Mouse (Mus musculus) embryo, embryonic 11 days (tissue): ENCODE results near the gene Sik3.
A peak's percentile ranks its signal among the peaks of the same experiment; 100 is the strongest.

Experiments used
- DNase-seq: peaks from one replicate; pipeline ENCODE4 v3.0.0-alpha.2; 2015

Sik3 gene

DNA sequence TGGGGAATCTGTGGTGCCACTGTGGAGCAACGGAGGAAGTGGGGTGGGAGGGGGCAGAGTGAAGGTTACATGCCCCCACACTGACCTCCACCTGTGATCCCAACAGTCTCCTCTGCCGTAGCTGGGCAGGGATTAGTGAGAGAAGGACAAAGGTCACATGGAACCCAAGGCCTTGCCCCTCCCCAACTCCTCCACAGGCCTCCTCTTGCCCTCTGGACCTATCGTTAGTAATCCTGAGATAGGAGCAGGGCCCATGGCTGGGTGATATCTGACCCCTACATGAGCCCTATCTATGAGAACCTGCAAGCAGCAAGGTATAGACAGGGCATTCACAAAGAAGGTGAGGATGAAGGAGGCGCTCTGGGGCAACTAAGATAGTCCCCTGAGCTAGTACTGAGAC is 223.0 kb downstream of the Sik3 start:
- no peak for DNase-seq

DNA sequence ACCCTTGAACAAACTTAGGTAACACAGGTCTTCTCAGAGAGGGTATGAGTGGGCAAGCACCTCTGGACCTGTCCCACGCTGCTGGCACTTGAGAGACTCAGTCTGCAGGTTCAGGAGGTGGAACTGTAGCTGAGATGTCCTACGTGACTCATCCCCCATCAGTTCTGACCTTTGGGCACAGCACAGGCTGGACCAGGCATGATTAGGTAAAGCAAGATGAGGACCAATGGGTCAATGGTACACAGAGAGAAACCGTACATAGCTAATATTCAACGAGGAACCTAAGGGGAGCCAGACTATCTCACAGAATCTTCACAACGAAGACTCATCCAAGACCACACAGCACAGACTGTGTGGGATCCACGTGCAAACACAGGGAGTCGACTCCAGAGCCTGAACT is 226.2 kb downstream of the Sik3 start:
- no peak for DNase-seq

DNA sequence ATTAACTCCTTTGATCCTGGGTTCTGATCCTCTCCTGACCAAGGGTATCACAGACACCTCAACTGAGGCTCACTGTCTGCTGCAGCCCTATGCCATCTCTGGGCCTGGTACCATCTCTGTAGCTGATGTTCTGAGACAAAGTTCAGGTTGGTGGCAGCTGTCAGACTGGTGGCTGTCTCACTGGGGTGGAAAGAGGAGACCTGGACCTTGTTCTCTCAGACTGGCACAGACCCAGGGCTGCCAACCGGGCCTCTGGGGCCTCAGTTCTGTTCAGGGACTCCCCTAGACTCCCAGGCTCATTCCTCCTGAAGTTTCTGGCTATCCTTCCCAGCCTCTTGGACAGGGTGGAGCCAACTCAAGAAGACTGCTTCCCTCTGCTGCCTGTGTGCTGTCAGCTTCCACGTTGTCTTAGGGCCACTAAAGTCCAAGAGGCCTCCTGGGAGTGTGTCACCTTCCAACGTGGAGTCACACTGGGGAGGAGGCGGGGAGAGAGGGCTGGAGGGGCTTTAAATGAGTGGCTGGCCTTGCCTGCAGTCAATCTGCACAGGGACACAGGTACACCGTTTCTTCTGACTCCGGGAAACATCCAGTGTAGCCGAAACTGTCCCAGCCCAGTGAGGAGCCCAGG is 228.0 kb downstream of the Sik3 start, which contains the start of gene Apoa4:
Apoa4 (plus strand) TSS at position 171 of the 628 bp plus-strand sequence.
- no peak for DNase-seq

DNA sequence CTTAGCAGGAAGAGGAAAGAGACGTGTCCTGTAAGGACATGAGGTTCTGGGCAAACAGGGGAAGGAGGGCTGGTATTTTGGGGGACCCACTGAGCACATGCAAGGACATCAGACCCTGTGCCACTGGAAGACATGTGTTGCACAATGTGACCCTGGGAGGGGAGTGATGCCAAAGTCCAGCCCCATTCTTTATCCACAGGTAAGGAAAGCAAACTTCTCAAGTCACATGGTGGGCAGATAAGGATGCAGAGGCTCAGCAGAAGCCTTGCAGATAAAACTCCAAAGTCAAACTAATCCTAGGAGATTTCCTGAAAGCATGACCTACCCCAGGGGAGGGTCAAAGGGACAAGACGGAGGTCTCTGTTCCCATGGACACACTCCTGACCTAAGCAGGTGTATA is 229.2 kb downstream of the Sik3 start:
- DNase-seq, result no peak

DNA sequence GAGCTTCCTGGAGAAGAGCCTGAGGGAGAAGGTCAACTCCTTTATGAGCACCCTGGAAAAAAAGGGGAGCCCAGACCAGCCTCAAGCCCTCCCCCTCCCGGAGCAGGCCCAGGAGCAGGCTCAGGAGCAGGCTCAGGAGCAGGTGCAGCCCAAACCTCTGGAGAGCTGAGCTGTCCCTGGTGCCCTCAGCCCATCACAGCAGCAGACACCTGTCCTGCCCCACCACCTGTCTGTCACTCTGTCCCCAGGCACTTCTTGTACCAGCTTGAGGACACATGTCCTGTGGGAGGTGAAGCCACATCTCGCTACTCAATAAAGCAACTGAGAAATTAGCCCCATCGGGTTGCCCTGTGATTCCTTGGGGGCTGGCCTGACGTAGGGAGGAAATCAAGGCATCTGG is 230.5 kb downstream of the Sik3 start:
- DNase-seq, result no peak

DNA sequence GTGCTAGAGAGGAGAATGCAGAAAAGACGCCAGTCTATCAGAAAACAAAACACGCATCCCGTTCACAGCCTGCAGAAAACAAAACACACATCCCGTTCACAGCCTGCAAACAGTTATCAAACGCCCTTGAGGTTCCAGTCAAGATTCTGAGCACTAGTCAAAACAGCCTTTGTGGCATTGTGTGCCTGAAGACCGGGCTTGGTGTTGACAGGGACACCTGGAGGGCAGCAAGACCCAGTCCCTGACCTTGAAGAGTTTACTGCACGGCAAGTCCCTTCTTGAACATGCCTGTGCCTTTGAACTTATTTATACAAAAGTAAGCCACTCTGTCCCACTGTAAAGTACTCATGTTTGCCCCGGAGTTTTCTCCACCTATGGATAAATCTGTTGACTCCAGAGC is 231.0 kb downstream of the Sik3 start:
- DNase-seq, result no peak

DNA sequence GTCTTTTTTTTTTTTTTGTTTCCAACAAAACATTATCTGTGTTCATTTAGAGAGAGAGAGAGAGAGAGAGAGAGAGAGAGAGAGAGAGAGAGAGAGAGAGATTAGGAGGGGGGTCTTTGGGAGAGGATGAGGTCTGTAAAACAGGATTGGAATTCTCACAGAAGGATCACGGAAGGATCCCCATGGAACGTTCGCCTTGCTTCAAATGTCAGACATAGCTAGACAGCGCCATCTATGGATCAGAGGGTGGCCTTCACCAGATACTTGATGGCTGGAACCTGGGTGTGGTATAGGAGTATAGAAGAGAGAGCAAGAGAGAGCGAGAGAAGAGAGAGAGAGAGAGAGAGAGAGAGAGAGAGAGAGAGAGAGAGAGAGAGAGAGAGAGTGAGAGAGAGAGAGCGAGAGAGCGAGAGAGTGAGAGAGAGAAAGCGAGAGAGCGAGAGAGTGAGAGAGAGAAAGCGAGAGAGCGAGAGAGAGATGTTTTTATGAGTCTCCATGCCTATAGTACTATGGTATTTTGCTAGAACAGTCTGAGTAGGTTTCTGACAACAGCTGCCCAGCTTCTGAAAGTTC is 234.2 kb downstream of the Sik3 start:
- DNase-seq, result peak; percentile 92

DNA sequence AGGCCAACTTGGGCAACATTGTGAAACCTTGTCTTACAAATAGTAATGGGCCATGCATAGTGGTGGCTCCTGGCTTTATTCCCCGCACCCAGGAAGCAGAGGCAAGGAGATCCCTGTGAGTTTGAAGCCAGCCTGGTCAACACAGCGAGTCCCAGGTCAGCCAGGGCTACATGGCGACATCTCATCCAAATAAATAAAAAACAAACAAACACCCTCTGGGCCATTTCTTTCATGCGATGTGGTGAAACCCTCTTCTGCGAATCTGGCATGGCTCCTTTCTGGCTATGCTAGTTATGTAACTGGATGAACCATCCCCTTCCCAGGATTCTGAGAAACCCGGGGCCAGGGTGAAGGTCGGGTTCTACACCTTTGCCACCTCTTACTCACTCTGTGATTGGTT is 243.6 kb downstream of the Sik3 start:
- DNase-seq, result no peak

DNA sequence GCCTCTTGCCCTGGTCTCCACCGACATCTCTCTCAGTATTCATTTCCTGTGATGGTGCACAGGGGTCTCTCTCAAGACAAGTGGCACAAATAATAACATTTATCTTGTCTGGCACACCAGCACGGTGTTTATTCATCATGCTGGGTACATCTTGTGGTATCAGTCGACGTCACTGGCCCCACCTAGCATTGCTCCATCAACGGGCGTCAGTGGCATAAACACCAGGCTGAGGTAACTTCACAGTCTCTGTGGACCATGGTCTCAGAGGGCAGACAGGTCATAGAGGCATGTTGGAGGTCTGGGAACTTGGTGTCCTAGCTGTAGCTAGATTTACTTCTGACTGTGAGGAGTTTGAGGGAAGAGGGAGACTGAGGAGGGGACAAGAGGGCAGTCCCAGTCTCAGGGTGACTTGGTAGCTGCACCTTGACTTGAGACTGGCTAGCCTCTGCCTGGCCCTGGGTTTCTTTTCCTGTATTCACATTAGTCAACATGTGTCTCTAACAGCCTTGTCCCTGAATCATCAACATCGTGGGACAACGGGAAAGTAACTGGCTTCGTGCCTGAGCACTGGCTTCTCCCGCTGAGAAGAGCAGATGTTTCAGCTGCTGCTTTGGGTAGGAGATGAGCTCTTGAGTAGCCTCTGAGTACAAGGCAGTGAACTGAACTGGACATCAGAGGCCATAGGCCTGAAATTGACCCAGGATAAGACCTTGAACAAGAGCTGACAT is 244.2 kb downstream of the Sik3 start:
- no peak for DNase-seq

DNA sequence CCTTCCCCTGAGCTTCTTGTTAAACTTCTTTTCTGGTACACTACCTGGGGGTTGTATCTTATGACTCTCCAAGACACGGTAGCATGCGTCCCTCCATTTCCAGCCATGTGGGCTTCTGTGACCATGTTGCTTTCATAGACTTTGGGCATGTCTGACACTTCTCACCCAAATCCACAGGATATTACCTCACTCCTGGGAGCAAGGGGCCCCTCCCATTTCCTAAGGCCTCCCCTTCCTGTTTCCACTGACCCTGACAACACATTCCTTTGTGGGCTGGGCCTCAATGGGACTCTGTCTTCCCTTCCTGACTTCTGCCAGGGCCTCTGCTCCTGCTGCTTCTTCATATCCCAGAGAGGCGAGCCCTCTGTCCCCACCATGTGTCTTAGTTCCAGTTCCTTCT is 244.9 kb downstream of the Sik3 start:
- no peak for DNase-seq

DNA sequence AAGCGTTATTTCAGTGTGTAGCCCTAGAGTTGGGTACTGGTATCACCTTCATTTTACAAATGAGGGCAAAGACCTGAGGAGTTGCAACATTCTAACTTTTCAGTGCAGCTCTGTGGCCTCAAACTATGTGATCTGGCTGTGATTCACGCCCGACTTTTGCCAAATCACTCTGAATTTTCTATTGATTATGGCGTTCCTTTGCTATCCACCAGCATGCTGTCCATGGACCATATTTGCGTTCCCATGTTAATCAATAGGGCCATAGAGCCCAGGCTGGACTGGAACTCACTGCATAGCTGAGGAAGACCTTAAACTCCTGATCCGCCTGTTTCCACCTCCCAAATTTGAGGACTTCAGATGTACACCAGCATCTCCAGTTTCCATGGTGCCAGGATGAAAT is 246.5 kb downstream of the Sik3 start:
- DNase-seq, result no peak

DNA sequence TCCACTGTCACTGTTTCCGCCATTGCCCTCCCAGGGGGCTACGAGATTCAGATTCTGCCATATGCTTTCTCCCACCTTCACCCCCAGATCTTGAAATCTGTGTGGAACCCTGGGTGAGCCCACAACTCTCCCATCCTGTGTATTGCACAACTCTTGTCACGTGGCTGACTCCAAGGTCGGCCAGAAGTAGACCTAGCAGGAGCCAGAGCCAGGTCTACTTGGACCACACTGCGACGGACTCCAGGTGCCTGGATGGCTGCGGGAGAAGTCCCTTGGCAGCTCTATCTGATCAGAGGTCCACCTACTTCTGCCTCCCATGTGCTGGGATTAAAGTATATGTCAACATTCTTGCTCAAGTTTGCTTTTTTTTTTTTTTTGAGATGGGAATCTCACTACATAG is 248.5 kb downstream of the Sik3 start:
- no peak for DNase-seq

DNA sequence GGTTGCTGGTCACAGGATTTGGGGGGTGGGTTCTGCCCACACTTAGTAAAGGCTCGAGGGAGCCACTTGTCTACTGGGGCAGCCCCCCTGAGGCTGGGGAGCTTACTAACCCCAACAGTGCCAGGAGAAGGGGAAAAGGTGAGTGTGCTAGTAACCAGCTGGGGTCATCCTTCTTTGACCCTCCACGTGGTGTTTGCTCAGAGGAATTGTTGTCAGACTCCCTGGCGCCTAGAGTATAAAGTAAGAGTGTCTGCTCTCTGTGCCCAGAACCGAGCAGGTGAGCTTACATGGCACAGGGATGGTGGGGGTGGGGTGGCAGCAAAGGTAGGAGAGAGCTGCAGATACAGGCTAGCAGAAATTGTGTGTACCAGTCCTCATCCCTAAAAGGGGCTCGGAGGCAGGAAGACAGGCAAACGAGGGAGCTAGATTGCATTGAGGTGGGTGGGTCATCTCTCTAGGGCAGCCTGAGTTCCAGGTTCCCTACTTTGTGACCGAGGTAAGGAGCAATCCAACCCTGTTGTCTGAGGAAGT is 255.8 kb downstream of the Sik3 start, which contains the start of gene Apoa5:
Apoa5 (plus strand) TSS at position 291 of the 531 bp plus-strand sequence.
- DNase-seq, result no peak

DNA sequence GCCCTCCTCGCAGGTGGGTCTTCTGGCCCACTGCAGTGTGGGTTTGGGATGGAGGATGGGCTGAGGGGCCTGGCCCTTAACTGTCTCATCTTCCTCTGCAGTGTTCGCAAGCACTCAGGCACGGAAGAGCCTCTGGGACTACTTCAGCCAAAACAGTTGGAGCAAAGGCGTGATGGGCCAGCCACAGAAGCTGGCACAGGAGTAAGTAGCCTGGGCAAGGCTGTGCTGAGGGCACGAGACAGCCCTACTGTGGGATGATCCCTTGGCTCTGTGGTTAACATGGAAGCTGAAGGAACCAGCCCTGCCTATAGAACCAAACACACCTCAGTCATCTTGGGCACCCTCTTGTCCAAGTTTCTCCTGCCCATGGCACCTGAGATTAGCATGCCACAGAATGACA is 256.5 kb downstream of the Sik3 start:
- DNase-seq, result no peak

DNA sequence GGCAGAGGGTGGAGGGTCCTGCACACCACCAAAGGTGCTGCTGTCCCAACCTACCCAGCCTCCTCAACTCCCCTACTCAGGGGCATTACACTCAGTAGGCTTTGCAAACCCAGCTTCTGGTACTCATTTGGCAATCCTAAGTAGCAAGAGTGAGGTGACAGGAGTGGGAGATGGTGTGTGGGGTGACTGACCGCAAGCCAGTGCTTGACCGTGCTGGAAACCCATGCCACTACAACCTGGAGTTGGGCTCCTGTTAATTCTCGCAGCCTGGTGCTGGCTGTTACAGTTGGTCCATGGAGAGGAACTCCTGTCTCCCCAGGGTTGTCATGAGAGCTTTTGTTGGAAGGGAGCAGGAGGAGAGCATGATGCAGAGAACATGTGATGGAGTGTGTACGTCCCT is 258.2 kb downstream of the Sik3 start:
- no peak for DNase-seq

DNA sequence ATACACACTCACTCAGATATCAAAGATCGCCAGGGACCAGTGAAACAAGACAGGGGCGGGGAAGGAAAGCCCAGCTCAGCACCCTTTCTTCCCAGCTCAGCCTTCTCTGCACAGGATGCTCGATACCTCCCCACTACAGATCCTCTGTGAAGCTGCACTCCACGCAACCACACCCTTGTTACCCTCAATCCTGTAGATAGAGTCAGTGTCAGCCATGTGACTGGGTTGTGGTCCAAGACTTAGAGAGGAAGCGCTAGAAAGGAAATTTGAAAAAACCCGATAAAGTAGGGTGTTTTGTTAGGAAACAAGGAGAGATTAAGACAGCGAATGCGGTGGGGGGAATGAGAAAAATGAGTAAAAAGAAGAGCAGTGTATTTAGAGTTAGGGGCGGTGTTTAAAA is 259.4 kb downstream of the Sik3 start:
- no peak for DNase-seq

DNA sequence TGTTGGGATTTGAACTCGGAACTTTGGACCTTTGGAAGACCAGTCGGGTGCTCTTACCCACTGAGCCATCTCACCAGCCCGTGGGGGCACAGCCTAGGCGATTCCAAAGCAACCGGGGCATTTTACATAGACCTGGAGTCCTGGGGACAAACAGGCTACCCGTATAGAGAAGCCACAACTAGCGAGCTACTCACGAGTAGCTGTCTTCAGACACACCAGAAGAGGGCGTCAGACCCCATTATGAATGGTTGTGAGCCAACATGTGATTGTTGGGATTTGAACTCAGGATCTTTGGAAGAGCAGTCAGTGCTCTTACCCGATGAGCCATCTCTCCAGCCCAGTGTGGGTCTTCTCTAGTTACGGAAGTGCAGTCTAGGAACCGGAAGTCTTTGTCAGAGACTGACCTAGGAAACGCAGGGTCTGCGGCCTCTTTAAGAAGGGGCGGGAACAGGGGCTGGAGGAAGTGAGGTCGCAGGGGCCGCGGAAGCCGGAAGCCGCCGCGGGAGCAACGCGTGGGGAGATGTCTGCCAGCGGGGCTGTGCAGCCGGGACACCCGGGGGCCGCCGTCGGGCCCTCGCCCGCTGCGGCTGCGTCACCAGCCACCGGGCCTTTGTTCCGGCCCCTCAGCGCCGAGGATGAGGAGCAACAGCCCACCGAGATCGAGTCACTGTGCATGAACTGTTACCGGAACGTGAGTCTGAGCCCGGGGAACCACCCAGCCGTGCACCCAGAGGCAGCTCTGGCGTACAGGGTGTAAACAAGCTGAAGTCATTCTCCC is 260.2 kb downstream of the Sik3 start, which contains the start of gene Zpr1:
Zpr1 (plus strand) TSS at position 388 of the 778 bp plus-strand sequence.
- DNase-seq, result peak; percentile 95
